Mouse (Mus musculus) lung, postnatal 36 days (tissue): ENCODE data around the gene Edil3.

ENCODE experiments used
- DNase-seq: peaks from one replicate; pipeline ENCODE4 v3.0.0; 2022; ENCODE audit warnings: mixed read lengths

The Edil3 gene

GRCm38 (mm10) chr13:89286696-89287305 is 465.5 kb downstream of the Edil3 start:
- no peak for DNase-seq

- DNase-seq = peak; percentile 7
These were observed 466.9 kb downstream of the Edil3 start for GRCm38 (mm10) chr13:89288201-89288600.

- DNase-seq = no peak
These were observed 499.9 kb downstream of the Edil3 start for GRCm38 (mm10) chr13:89321155-89321554.

GRCm38 (mm10) chr13:89324282-89324681 is 503.0 kb downstream of the Edil3 start:
- peak; percentile 3 for DNase-seq

- peak; percentile 28 for DNase-seq
These were observed 513.2 kb downstream of the Edil3 start for GRCm38 (mm10) chr13:89334494-89334893.

GRCm38 (mm10) chr13:89335908-89336579 is 514.8 kb downstream of the Edil3 start:
- DNase-seq = no peak

- DNase-seq = no peak
These were observed 517.8 kb downstream of the Edil3 start for GRCm38 (mm10) chr13:89339055-89339454.

- DNase-seq = no peak
These were observed 518.5 kb downstream of the Edil3 start for GRCm38 (mm10) chr13:89339776-89340175.

GRCm38 (mm10) chr13:89355234-89355633 is 534.0 kb downstream of the Edil3 start:
- no peak for DNase-seq

- no peak for DNase-seq
These were observed 537.1 kb downstream of the Edil3 start for GRCm38 (mm10) chr13:89358407-89358806.

GRCm38 (mm10) chr13:89362274-89362673 is 541.0 kb downstream of the Edil3 start:
- no peak for DNase-seq

GRCm38 (mm10) chr13:89371253-89371652 is 550.0 kb downstream of the Edil3 start:
- no peak for DNase-seq

- no peak for DNase-seq
These were observed 550.5 kb downstream of the Edil3 start for GRCm38 (mm10) chr13:89371656-89372240.
